Mouse (Mus musculus): Measurements from ENCODE around the gene 1700021F05Rik.
A peak's percentile ranks its signal among the peaks of the same experiment; 100 is the strongest.

1700021F05Rik gene

DNA sequence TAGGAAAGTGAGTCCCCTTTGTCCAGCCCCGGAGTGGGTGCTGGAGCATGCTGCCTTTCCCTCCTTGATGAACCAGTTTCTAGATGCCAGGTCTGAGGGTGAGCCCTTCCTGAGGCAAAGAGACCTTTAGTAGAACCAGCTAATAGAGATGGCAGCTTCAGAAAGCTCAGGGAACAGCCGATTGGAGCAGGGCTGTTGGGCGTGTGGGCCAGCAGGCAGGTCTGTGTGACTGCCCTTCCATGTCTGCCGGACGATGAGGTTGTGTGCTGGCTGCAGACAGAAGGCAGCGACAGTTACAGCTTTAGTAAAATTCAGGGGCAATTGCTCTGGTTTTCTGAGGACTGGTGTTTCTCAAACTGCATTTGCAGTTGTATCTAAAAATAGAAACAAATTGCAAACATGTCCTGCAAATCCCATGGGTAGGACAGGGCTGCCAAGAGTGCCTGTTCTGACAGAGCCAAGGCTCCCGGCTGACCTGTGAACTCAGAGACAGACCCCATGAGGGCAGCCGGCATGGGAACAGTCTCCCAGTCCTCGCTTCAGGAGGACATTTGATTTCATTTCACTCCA is 57.3 kb downstream of the 1700021F05Rik start:
- no peak for DNase-seq (ENCODE audit: low spot score in 2 of 2)

DNA sequence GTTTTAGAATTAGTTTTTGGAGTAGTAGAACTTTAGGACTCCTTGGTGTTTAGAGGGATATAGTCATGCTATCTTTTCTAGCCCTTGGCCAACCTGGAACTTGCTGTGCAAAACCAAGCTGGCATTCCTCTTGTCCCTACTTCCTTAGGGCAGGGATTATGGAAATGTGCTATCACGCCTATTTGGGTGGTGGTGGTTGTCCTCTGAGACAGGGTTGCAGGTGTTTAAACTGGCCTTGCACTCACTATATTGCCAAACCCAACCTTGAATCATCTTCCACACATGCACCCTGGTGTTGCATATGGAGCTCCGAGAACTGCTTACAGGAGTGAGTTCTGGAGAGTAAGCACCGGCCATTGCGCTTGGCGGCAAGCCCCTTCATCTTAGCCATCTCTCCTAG is 58.8 kb downstream of the 1700021F05Rik start:
- no peak for DNase-seq (ENCODE audit: low spot score in 2 of 2)

DNA sequence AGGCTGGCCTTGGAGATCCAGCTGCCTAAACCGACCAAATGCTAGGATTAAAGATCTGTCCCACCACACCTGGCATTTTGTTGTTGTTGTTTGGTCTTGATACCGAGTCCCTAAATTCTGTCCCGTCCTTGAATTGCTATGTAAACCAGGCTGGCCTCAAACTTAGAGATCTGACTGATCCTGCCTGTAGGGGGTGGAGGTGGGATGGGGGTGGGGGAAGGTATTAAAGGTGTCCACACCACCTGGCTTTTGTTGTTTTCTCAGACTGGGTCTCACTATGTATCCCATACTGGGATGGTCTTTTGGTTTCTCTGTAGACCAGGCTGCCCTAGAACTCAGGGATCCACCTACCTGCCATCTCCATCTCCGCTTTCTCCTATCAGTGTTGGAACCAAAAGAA is 59.6 kb downstream of the 1700021F05Rik start:
- DNase-seq (ENCODE audit: low spot score in 2 of 2): no peak

DNA sequence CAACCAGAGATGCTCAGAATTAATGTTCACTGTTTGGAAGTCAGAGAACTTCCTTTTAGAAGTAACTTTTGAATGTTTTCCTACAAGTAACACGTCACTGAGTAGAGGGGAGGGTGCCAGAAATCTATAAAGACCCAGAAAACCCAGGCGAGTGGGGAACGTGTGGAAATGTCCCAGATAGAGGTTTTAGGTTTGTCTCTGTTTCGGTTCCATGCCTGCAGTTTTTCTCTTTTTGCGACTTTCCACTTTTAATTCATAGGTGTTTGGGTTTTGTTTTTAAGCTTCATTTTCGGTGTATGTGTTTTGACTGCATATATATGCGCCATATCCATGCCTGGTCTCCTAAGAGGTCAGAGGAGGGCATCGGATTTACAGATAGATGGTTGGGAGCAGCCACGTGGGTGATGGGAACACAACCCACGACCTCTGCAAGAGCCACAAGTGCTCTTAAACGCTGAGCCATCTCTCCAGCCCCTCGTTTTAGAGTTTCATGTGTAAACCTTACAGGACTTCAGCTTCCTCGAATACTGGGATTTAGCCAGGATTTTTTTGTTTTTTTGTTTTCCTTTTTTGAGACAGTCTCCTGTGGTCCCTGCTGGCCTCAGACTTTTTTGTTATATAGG is 60.5 kb downstream of the 1700021F05Rik start:
- no peak for DNase-seq (ENCODE audit: low spot score in 2 of 2)

DNA sequence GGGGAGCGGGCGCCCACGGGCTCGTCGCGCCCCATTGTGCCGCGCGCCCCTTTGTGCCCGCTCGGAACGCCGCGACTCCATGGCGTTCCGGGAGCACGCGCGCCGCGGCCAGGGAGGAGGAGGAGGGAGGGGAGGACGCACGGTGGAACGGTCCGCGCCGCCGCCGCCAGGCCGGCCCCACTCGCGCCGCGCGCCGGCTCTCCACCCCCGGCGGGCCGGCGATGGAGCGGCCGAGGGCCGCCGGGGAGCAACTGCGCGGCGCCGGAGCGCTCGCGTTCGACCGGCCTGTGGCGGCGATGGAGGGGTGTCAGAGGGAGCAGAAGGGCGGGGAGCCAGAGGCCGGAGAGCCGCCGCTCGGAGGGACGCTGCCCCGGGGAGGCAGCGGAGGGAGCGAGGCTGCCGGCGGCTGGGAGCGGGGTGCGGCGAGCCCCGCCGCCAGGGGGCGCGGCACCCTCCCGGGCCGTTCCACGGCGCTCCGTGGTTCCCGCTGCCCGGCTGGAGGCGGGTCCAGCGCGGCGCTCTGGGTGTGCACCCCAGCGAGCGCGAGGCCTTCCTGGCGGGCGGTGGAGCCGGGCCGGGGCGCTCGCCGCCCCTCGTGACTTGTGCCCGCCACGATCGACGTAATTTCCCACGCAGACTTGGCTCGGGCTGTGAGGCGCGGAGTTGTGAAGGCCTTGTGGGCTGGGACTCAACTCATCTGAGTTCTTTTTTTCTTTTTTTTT is 61.2 kb downstream of the 1700021F05Rik start:
- DNase-seq (ENCODE audit: low spot score in 2 of 2): peak; percentile 60 to 66

DNA sequence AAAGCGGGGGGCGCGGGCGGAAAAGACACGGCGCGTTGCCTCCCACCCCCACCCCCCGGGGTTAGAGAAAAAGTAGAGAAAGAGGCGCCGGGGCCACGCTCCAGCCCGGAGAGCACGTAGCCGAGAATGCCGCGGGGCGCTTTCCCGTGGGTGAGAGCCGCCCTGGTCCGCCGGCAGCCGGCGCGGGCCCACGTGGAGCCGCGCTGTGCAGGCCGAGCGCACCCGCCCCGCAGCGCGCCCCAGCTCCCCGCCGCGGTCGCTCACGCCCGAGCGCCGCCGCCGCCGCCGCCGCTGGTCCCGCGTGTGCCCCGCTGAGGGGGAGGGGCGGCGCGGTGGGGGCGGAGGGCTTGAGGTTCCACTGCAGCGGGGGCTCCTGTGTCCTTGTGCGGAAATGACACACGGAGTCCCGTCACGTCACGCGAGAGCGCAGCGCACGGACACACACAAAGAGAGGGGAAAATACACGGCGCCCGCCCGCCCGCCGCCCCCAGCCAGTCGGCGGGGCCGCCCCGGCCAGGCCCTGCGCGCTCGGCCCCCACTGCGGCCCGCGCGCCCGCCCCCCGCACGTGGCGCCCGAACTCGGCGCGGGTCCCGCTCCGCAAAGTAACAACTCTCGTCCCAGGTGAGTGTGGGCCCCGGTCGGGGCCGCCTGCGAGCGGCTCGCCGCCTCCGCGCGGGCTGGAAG is 61.9 kb downstream of the 1700021F05Rik start, which contains the start of gene Bend3:
TSS of gene Bend3 (plus strand) at position 81 of the 685 bp plus-strand sequence.
- peak; percentile 52 to 64 for DNase-seq (ENCODE audit: low spot score in 2 of 2)

DNA sequence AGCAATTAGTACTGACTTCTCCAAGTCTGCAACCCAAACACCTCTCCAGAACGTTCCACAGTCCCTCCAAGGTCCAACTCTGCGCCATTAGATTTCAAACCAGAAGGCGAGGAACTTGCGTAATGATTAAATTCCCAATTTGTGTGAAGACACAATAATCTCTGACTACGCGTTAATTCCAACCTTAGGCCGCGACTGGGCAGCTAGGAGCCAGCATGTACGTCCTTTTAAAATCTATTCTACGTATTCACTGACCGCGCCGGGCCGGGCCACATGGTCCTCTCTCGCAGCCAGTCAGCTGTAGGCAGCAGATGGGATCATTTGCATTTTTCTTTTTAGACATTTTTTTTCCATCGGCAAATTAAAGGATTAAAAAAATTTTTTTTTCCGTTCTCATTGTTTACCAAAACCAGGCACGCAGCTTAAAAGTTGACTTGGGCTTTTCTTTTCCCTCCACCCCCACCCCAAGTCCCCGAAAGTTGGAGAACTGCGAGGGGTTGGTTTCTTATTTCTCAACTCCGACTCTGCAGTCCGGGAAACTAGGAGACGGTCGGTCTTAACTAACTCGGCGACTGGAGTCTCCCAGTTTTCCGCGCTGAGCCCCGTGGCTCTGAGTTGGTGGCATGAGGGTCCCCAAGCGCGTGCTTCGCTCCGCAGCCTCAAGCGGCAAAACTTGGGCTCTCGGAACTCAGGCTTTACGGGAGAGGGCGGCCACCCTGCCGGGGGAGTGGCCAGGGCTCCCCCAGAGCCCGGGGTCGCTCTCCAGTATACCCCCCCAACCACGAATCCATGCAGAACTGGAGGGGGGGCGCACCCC is 62.7 kb downstream of the 1700021F05Rik start:
- DNase-seq (ENCODE audit: low spot score in 2 of 2): peak; percentile 36 to 40

DNA sequence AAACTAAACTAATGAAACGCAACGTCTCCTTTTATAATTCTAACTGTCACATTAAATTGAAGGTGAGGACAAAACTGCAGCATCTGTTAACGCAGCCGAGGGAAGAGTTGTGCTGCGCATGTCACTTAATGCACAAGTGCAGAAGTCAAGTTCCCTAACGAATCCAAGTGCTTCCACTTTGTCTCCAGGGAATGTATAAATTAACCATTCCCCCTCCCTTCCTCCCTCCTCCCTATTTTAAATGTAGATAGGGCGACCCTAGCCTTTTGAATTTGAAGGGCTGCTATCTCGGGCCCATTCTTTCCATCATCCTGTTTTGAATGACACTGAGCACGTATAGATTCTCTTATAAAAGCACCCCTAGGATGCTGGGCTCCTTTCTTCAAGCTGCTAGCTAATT is 63.3 kb downstream of the 1700021F05Rik start:
- DNase-seq (ENCODE audit: low spot score in 2 of 2): peak in 1 of 2 experiments; percentile 20

DNA sequence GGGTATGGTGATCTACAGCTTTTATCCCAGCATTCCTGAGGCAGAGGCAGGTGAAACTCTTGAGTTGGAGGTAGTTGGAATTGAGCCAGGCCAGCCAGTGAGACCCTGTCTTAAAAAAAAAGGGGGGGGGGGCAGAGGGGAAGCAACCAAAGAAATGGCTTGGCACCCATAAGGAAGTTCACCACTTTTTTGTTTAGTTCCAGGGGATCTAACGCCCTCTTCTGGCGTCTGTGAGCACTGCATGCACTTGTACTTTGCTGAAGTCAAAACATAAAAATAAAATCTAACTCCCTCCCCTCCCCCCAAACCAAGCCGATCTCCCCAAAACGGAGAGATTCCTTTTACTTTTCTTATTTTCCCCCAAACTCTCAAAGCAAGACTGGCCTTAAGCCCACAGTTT is 65.4 kb downstream of the 1700021F05Rik start:
- DNase-seq (ENCODE audit: low spot score in 2 of 2): peak; percentile 19 to 38
